Mouse (Mus musculus) c-Kit-positive CD71-positive TER-119-negative erythroid progenitor cells, embryonic 14.5 days (primary cell): ENCODE data around the gene Amer1.

Experiments
- DNase-seq: peaks from one replicate; pipeline ENCODE4 v3.0.0-alpha.2; 2013; ENCODE audit warnings: low read depth

Gene Amer1

GRCm38 (mm10) chrX:95444776-95445111 is at the start of gene Amer1:
TSS of gene Amer1 (minus strand) at chrX:95444872.
- DNase-seq, result peak; percentile 77

GRCm38 (mm10) chrX:95457166-95457565 is 12.5 kb upstream of the Amer1 start:
- DNase-seq, result no peak

- no peak for DNase-seq
Observed at GRCm38 (mm10) chrX:95445866-95446265, 1.2 kb upstream of the Amer1 start.

- DNase-seq, result no peak
Observed at GRCm38 (mm10) chrX:95445141-95445540, 469 bp upstream of the Amer1 start.

GRCm38 (mm10) chrX:95443898-95444775 is 535 bp downstream of the Amer1 start:
- DNase-seq, result peak; percentile 34

- DNase-seq, result no peak
Observed at GRCm38 (mm10) chrX:95443390-95443789, 1.3 kb downstream of the Amer1 start.

- no peak for DNase-seq
Observed at GRCm38 (mm10) chrX:95442261-95442660, 2.4 kb downstream of the Amer1 start.

- DNase-seq, result no peak
Observed at GRCm38 (mm10) chrX:95441290-95441689, 3.4 kb downstream of the Amer1 start.

GRCm38 (mm10) chrX:95438491-95438890 is 6.2 kb downstream of the Amer1 start:
- DNase-seq, result no peak

- no peak for DNase-seq
Observed at GRCm38 (mm10) chrX:95437236-95437635, 7.4 kb downstream of the Amer1 start.

GRCm38 (mm10) chrX:95373101-95373500 is 71.6 kb downstream of the Amer1 start:
- DNase-seq, result no peak
